Mouse (Mus musculus) left cerebral cortex, postnatal 36 days (tissue): ENCODE data around the gene Pbxip1. TPM values are rescaled to one million over a fixed set of nuclear protein-coding genes. Genes with fewer than 3 reads are reported as not detected.

Source experiments
- DNase-seq, 2 experiments: peaks; one replicate each; pipeline ENCODE4 v3.0.0; 2021 to 2022; ENCODE audit warnings: low spot score in 2 of 2, mixed read lengths in 1 of 2
- intact Hi-C: fragments of 180-260 bp; cut with DNase I; formaldehyde crosslinking; loops from one replicate; pipeline ENCODE4 v1.15.1; 2025
- total RNA-seq, 2 experiments: library from RNA; stranded (reverse); gene quantifications; 2 replicates each; pipeline ENCODE4 v1.2.3; 2021

The Pbxip1 gene
- 10 to 100 TPM; 35.2 to 40.6 TPM for total RNA-seq

GRCm38 (mm10) chr3:89436176-89437113 lies at the start of gene Pbxip1:
Gene Pbxip1, plus strand, starts transcription at chr3:89436706.
- no peak for DNase-seq
- intact Hi-C loops: no loop called here

DNA sequence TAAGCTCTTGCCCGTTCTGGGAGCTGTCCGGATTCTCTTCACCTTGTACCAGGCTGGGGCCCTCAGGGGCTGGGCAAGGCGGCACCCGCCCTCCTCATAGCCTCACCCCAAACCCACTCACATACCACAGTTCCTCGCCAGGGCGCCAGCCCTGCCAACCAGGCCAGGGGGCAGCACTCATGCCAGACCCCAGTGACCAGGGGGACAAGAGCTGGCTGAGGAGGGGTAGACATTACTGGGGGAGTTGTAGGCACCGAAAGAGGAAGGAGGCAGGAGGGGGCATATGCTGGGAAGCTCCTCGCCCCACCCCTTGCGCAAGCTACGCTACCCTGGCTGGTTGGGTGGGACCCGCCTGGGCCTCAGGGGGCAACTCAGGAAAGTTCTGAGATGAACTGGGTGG lies 48.9 kb upstream of the Pbxip1 start:
- intact Hi-C loops: no loop called here
- no peak for DNase-seq

DNA sequence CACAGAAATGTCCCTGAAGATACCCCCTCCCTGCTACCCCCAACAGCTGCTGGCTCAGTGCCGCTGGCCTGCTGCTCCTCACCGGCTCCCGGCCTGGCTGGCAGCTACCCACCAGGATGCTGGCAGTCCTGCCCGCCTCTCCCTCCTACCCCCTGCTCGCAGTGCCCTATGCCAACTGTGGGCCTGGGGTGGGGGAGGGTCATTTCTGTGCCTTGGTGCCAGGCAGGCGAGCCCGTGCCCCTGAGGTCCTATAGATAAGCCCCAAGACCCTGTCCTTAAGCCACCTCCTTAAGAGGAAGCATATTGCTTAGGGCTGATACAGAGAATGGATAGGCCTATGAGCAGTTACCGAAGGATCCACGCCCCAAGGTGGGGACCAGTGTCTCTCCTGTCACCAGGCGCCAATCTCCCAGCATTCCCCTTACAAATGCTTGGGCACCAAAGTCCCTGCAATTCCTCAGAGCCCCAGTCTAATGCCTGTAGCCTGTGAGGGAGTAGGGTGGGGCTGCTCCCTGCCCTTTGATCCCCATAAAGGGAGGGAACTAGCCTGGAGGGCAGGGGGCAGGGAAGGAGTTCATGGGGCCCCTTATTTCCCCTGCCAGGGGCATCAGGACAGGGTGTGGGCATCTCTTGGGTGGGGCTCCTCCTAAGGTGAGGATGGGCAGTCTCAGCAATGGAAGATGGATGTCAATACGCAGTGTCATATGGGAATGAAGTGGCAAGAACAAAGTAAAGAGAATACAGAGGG lies 48.2 kb upstream of the Pbxip1 start:
- intact Hi-C loops: no loop called here
- DNase-seq: no peak

GRCm38 (mm10) chr3:89388901-89389740 lies 47.4 kb upstream of the Pbxip1 start:
- intact Hi-C loops: no loop called here
- DNase-seq: no peak

GRCm38 (mm10) chr3:89390111-89390515 lies 46.4 kb upstream of the Pbxip1 start:
- DNase-seq: no peak
- intact Hi-C loops: no loop called here

DNA sequence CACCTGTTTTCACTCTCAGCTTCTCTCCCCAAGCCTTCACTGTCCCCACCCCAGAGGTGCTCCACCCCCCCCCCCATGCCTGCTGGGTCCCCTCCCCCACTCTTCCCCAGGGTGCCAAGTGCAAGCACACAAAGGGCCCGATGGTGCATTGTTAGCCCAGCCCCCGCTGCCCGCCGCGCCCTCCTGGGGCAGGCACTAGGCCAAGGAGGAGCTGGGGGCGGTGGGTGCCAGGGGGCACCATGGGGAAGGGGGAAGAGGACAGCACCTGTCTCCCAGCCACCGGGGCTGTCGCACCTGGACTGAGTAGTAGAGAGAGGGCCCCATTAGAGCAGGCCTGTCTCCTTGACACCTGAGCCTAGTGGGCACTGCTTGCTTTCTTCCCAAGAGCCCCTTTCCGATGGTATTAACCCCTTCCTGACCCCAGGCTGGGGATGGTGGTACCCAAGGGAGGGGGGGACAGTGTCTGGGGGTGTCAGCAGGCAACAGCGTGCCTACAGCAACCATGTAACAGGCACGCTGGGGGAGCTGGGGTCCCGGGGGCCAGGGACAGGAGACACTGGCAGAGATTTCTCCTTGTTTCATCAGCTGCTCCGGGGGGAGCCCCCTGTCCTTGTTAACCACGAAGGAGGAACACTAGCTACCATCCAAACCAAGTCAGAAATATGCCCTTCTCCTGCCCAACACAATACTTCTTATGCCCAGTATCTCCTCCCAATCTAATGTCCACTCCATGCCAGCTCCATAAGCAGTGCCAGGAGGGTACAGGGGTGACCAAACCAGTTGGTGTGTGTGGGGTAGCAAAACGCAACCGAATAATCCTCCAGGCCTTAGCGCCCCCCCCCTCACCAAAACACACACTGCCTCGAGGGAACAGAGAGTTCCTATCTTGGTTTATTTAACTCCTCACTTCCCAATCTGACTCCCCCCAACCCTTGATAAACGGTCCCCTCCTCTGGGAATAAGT lies 45.5 kb upstream of the Pbxip1 start:
- intact Hi-C loops: no loop called here
- no peak for DNase-seq

GRCm38 (mm10) chr3:89391663-89392511 lies 44.6 kb upstream of the Pbxip1 start:
- DNase-seq: peak; percentile 43 to 52
- intact Hi-C loops: no loop called here

DNA sequence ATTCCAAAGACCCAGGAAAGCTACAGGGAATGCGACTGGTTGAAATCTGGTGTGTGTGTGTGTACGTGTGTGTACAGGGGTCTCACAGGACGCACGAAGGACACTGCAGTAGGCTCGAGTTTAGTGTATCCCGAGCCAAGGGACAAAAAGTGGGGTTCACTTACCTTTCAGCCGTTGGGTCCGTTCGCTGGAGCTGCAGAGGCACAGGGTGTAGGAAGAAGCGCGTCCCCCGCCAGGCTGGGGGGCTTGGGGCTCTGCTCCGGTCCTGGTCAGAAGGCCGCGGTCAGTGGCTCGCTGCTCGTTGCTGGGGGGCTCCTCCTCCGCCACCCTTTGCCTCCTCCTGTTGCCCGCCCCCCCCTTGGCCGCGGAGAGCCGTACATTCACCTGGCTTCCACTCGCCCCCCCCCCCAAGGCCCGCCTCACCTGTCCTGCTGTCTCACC lies 43.6 kb upstream of the Pbxip1 start:
- intact Hi-C loops: no loop called here

GRCm38 (mm10) chr3:89393605-89394004 lies 42.9 kb upstream of the Pbxip1 start:
- peak; percentile 94 to 97 for DNase-seq
- intact Hi-C loops: no loop called here

More for the DNA sequence above, 43.6 kb upstream of the Pbxip1 start:
- DNase-seq: no peak

- intact Hi-C loops: no loop called here
- peak; percentile 49 to 60 for DNase-seq
Measured at GRCm38 (mm10) chr3:89394006-89394893, 42.3 kb upstream of the Pbxip1 start, which contains the start of gene Zbtb7b. Gene Zbtb7b, minus strand, starts transcription at chr3:89394776.

- DNase-seq: peak in 1 of 2 experiments; percentile 54
- intact Hi-C loops: no loop called here
Measured at GRCm38 (mm10) chr3:89394894-89395256, 41.6 kb upstream of the Pbxip1 start.

GRCm38 (mm10) chr3:89395419-89395805 lies 41.1 kb upstream of the Pbxip1 start:
- intact Hi-C loops: no loop called here
- no peak for DNase-seq

- intact Hi-C loops: no loop called here
- no peak for DNase-seq
Measured at GRCm38 (mm10) chr3:89395806-89396653, 40.5 kb upstream of the Pbxip1 start.

DNA sequence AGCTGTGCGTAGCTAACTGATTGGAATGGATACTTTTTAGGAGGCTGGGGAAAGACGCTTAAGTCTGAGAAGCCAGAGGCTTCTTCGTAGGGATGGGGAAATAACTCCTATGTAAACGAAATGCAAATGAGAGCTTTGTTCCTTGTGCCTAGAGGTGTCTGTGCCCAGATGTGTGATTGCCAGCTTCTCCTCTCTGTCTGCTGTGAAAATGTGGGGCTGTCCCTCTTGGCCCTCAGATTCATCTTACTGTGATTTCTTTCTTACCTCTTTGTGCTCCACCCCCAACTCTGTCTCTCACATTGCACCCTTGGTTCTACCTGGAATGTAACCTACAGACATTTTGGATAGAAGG lies 39.9 kb upstream of the Pbxip1 start:
- DNase-seq: no peak
- intact Hi-C loops: no loop called here

DNA sequence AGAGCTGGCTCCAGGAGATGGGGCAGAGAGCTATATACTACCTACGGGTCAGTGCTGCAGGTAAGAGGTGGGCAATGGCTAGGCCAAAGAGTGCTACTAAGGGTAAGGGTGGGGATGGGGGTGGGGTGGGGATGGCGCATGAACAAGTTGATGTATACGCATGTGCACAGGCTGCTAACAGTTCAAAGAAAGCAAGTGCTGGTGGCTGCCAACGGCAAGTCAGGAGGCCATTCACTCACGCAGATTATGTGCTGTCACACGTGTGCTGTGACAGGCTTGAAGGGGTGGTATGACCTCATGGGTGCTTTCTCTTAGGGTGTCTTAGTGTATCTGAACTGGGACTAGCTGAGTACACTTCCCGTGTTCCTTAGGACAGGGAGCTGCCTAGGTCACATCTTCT lies 35.2 kb upstream of the Pbxip1 start:
- intact Hi-C loops: no loop called here
- no peak for DNase-seq

DNA sequence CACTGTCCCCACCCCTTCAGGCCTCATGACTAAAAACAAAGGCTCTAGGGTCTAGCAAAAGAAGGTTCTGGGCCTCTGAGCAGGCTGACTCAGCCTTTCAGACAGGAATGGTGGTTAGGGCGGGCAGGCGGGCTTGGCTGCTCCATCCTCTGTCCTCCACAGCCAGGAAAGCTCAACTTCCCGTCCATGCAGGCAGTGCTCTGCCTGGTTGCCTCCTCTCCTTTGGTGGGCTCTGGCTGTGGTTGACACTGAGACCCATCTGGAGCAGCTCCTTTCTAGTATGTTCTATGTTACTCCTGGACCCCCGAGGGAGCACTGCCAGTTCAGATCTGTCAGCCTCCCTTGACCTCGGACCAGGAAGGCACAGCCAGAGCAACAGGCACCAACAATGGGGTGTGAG lies 33.8 kb upstream of the Pbxip1 start, which contains the start of gene Lenep:
Gene Lenep, minus strand, starts transcription at position 101 of the 400 bp plus-strand sequence.
- DNase-seq: no peak
- intact Hi-C loops: no loop called here
